ENCODE assay signal across 11 mouse cellular contexts in the genomic region with DNA sequence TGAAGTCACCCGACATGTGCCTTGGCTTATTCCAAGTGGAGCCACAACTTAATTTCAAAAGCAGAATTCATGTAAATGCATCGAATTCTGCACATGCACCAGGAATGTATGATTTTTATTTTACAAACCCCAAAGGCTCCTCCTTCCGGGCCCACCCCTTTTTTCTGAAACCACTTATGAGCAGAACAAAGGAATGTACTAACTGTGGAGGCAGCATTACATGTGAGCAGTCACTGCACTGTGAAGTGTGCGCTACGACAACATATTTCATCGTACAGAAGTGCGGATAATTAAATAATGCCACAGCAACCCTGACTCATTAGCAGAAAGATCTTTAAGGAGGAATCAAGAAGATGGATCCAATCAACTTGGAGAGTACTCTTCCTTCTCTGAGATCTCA.
DNase-seq lines count a peak whose midpoint lies in the region; ATAC-seq and TF ChIP-seq lines count a peak whose summit lies in the region.
"Had no signal": no experiment of that assay in that cellular context is flagged by ENCODE, and none has a peak within 500 bp of the region (broad histone marks: within the 10 kb centered on the region; RNA-seq: fewer than 3 reads in every experiment).

No protein-coding gene starts in this region.

- H3K4me1 ChIP-seq in kidney, adult 2 months (ENCODE audit: control insufficient read depth, insufficient read depth, low read length): peaks cover 5% of the 10 kb centered on the region; the same call in 1 of the 2 replicates
- H3K4me1 ChIP-seq in hindbrain, embryonic 10.5 days (replicated peaks): peaks cover 60% of the 10 kb centered on the region
- H3K4me1 ChIP-seq in midbrain, postnatal 0 days (ENCODE audit: insufficient read depth, low read length): peaks cover 18% of the 10 kb centered on the region

- 79% methylated on average over 7 of the region's 7 CpGs for whole genome bisulfite sequencing in kidney, adult 2 months
- WGBS in hindbrain, embryonic 10.5 days: 93% methylated on average over 7 of the region's 7 CpGs
- WGBS in midbrain, postnatal 0 days: 6% methylated on average over 7 of the region's 7 CpGs

- no peaks in the 10 kb centered on the region for H3K9me3 ChIP-seq in hindbrain, embryonic 10.5 days
- no peaks in the 10 kb centered on the region for H3K9me3 ChIP-seq in midbrain, postnatal 0 days (ENCODE audit: low read length)

- no peaks in the 10 kb centered on the region for H3K36me3 ChIP-seq in kidney, adult 2 months (ENCODE audit: control insufficient read depth, insufficient read depth, low read length)
- H3K36me3 ChIP-seq in hindbrain, embryonic 10.5 days: peaks cover 56% of the 10 kb centered on the region
- H3K36me3 ChIP-seq in midbrain, postnatal 0 days (ENCODE audit: insufficient read depth, low read length): peaks cover 23% of the 10 kb centered on the region

- DNase-seq in kidney, adult 2 months: peak; percentile 22
- DNase-seq in kidney, postnatal 36 days: no peak
- peak; percentile 53 for DNase-seq in brain, adult 2 months (ENCODE audit: low read depth, low spot score)
- DNase-seq in hindbrain, embryonic 10.5 days (ENCODE audit: low spot score): no peak
- peak; percentile 75 for DNase-seq in midbrain, postnatal 0 days (ENCODE audit: low spot score)
- DNase-seq in frontal cortex, postnatal 25 days (ENCODE audit: low spot score in 2 of 2): no peak
- DNase-seq in spleen, postnatal 10 days (ENCODE audit: low spot score in 2 of 2): no peak
- DNase-seq in ovary, adult 18-20 months (ENCODE audit: low spot score): no peak
- DNase-seq: cerebellum, postnatal 25 days had no signal

- TF ChIP-seq POLR2A in kidney, adult 2 months (IDR thresholded peaks at IDR 0.05; ENCODE audit: low read depth, low read length): no peak

- no peak; the same call in 1 of the 2 replicates for ATAC-seq in midbrain, postnatal 0 days (ENCODE audit: low FRiP score)
- ATAC-seq: activated CD4-positive, CD25-positive, alpha-beta regulatory T cell, adult 4 months; CD4-positive, CD25-positive, alpha-beta regulatory T cell, adult 4 months had no signal

- peak overlapping the region; percentile 91 for H3K9ac ChIP-seq in midbrain, postnatal 0 days (replicated peaks; ENCODE audit: low read length, poor library complexity, severe bottlenecking)

- TF ChIP-seq CTCF in kidney, adult 2 months (conservative IDR thresholded peaks at IDR 0.05; ENCODE audit: insufficient read depth, insufficient read length, low read depth, low read length): no peak
- TF ChIP-seq CTCF in midbrain, postnatal 0 days (IDR thresholded peaks at IDR 0.05): no peak

- no peak overlapping the region for H3K4me3 ChIP-seq in kidney, adult 2 months (ENCODE audit: insufficient read depth, low read depth, low read length)
- H3K4me3 ChIP-seq in hindbrain, embryonic 10.5 days: 0 out of 2 replicates have a peak overlapping the region, but pooled peaks have one; percentile 73
- H3K4me3 ChIP-seq in midbrain, postnatal 0 days (ENCODE audit: low read depth, low read length): peak overlapping the region; percentile 66

- H3K27me3 ChIP-seq in kidney, adult 2 months (replicated peaks; ENCODE audit: control insufficient read depth, insufficient read depth, low read length): no peaks in the 10 kb centered on the region
- no peaks in the 10 kb centered on the region; the same call in 1 of the 2 replicates for H3K27me3 ChIP-seq in hindbrain, embryonic 10.5 days (ENCODE audit: insufficient read depth, poor library complexity, severe bottlenecking)
- no peaks in the 10 kb centered on the region for H3K27me3 ChIP-seq in midbrain, postnatal 0 days (ENCODE audit: insufficient read depth, low read length)

- no peak overlapping the region for H3K27ac ChIP-seq in kidney, adult 2 months (ENCODE audit: insufficient read depth, low read depth, low read length)
- peak overlapping the region; percentile 72; the same call in 1 of the 2 replicates for H3K27ac ChIP-seq in hindbrain, embryonic 10.5 days
- H3K27ac ChIP-seq in midbrain, postnatal 0 days (ENCODE audit: low read depth, low read length): peak overlapping the region; percentile 98

- peak overlapping the region; percentile 66 for H3K4me2 ChIP-seq in midbrain, postnatal 0 days (ENCODE audit: low read depth, low read length, poor library complexity, severe bottlenecking)

Comparison
In these comparisons a context has a peak if more than half of its experiments do, and no peak if none do; other contexts are left out.
1. DNase-seq: peak in kidney, adult 2 months (single experiment), brain, adult 2 months (single experiment) and midbrain, postnatal 0 days (single experiment); none in kidney, postnatal 36 days (0 of 2), hindbrain, embryonic 10.5 days (single experiment), frontal cortex, postnatal 25 days (0 of 2), spleen, postnatal 10 days (0 of 2) and ovary, adult 18-20 months (single experiment).